Mouse (Mus musculus) embryonic facial prominence, embryonic 11.5 days (tissue): ENCODE data around the gene Osbp2. TPM values are rescaled to one million over a fixed set of nuclear protein-coding genes. Genes with fewer than 3 reads are reported as not detected.

Experiments
- ATAC-seq: fragments of 200-750 bp; cut with Nextera tagmentation; replicated peaks from 2 replicates; pipeline ENCODE4 v1.8.0; 2017; ENCODE audit warnings: low read depth; ENCODE audit not compliant: insufficient number of reproducible peaks, low FRiP score, low TSS enrichment
- DNase-seq: peaks from one replicate; pipeline ENCODE4 v3.0.0-alpha.2; 2015; ENCODE audit warnings: low spot score
- H3K27ac ChIP-seq: fragments of 300-500 bp; sonication (generic); replicated peaks from 2 replicates; pipeline ENCODE4 v1.5.1; 2014; ENCODE audit warnings: mild to moderate bottlenecking, low read depth, low read length, control low read depth
- H3K27me3 ChIP-seq: fragments of 300-500 bp; sonication (generic); 2 replicates; pipeline ENCODE4 v1.6.1; 2014; ENCODE audit warnings: mild to moderate bottlenecking, low read length, moderate library complexity, mixed read lengths; ENCODE audit not compliant: control insufficient read depth, insufficient read depth
- H3K36me3 ChIP-seq: fragments of 300-500 bp; sonication (generic); replicated peaks from 2 replicates; pipeline ENCODE4 v1.6.1; 2014; ENCODE audit warnings: low read depth, mild to moderate bottlenecking, low read length, moderate library complexity, mixed read lengths; ENCODE audit not compliant: control insufficient read depth, insufficient read depth
- H3K4me1 ChIP-seq: fragments of 300-500 bp; sonication (generic); 2 replicates; pipeline ENCODE4 v1.6.1; 2014; ENCODE audit warnings: low read length, mixed read lengths; ENCODE audit not compliant: control insufficient read depth, insufficient read depth
- H3K4me2 ChIP-seq: fragments of 300-500 bp; sonication (generic); 2 replicates; pipeline ENCODE4 v1.6.1; 2014; ENCODE audit warnings: low read depth, mild to moderate bottlenecking, control low read depth, low read length, moderate library complexity
- H3K4me3 ChIP-seq: fragments of 300-500 bp; sonication (generic); 2 replicates; pipeline ENCODE4 v1.5.1; 2014; ENCODE audit warnings: low read depth, low read length, control low read depth
- H3K9ac ChIP-seq: fragments of 300-500 bp; sonication (generic); replicated peaks from 2 replicates; pipeline ENCODE4 v1.6.1; 2014; ENCODE audit warnings: mild to moderate bottlenecking, control low read depth, low read length
- H3K9me3 ChIP-seq: fragments of 300-500 bp; sonication (generic); replicated peaks from 2 replicates; pipeline ENCODE4 v1.6.1; 2016; ENCODE audit warnings: mild to moderate bottlenecking, low read length, inconsistent platforms, mixed read lengths; ENCODE audit not compliant: control insufficient read depth
- WGBS: fragments of 180-500 bp; shearing (Covaris S2); extraction: QIAGEN DNeasy Blood & Tissue Kit; methylation state at CpG from one replicate; pipeline ENCODE4 v1.1.7; 2014; 5-methylcytosine and 5-hydroxymethylcytosine counted together
- polyA plus RNA-seq: library from polyadenylated mRNA; unstranded; fragments of >200 nt; fragmentation: Nextera tagmentation; extraction: Ambion mirVana; gene quantifications from 2 replicates; pipeline ENCODE4 v1.2.1, GENCODE M21; 2014

Osbp2 gene
- polyA plus RNA-seq, 1 experiment from 2014 or later, result 0.55 TPM

DNA sequence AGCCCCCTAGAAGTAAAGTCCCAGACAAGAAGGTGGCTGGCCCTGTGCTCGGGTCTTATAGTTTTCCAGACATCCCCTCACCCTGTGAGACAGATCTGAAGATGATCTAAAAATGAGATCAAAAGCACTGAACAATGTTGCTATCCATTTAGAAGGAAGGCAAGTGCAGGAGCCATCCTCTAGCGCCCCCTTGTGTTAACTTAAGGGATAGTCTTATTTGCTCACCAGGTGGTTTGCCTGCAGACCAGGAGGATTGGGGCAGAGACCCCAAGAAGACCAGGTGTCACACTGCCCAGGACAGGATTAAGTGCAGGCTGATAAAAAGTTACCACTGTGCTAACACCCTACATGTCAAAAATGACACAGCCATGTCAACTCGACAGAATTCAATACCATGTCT is 58.3 kb downstream of the Osbp2 start:
- Histone ChIP-seq H3K4me1 (no peaks in the 10 kb centered on the region), H3K4me3 (no peak overlapping the region), H3K4me2 (no peak overlapping the region), H3K27ac (no peak overlapping the region), H3K36me3 (no peaks in the 10 kb centered on the region), H3K9me3 (no peaks in the 10 kb centered on the region), H3K9ac (no peak overlapping the region), H3K27me3 (no peaks in the 10 kb centered on the region)
- no peak for ATAC-seq
- 29% methylated on average over 3 of the region's 3 CpGs for WGBS
- peak; percentile 60 for DNase-seq

DNA sequence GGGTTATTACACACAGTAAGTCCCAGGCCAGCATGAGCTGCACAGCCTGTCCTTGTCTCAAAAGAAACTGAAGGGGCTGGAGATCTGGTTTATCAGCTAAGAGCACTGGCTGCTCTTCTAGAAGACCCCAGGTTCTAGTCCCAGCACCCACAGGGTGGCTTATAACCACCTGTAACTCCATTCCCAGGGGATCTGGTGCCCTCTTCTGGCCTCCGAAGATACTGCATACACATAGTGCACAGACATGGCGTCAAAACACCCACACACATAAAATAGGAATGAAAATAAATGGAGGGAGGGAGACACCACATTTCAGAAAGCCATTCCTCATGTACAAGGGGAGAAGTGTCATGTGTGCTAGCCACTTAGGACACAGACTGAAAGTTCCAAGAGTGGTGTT is 59.1 kb downstream of the Osbp2 start:
- H3K9me3 ChIP-seq, result no peaks in the 10 kb centered on the region
- no peak overlapping the region for H3K27ac ChIP-seq
- no peak for ATAC-seq
- H3K4me3 ChIP-seq, result no peak overlapping the region
- H3K4me1 ChIP-seq, result no peaks in the 10 kb centered on the region
- H3K9ac ChIP-seq, result no peak overlapping the region
- no peaks in the 10 kb centered on the region for H3K27me3 ChIP-seq
- no peak for DNase-seq
- WGBS, result 86% methylated on average over 2 of the region's 2 CpGs
- H3K36me3 ChIP-seq, result no peaks in the 10 kb centered on the region
- H3K4me2 ChIP-seq, result no peak overlapping the region

DNA sequence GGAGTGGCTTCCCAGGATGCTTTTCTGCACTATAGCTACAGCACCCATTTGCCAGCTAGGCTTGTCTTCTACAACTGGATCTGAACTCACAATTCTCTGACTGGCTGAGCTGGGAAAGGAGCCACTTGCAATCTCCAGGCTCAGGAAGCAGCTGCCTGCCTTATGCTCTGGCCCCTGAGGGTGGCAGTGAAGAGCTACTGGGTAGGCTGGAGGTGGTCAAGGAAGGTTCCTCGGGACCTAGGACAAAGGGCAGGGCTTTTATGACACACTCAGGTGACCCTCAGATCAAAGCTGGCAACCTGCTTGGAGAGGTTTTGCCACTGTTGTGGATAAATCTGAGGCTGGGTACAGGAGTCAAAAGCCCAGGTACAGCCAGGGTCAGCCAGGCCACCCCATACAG is 61.6 kb downstream of the Osbp2 start:
- Histone ChIP-seq H3K4me3 (no peak overlapping the region), H3K4me2 (no peak overlapping the region), H3K27ac (no peak overlapping the region), H3K36me3 (no peaks in the 10 kb centered on the region), H3K4me1 (no peaks in the 10 kb centered on the region), H3K27me3 (no peaks in the 10 kb centered on the region), H3K9me3 (no peaks in the 10 kb centered on the region), H3K9ac (no peak overlapping the region)
- ATAC-seq, result no peak
- DNase-seq, result no peak
- 37% methylated on average over 1 of the region's 1 CpGs for WGBS

DNA sequence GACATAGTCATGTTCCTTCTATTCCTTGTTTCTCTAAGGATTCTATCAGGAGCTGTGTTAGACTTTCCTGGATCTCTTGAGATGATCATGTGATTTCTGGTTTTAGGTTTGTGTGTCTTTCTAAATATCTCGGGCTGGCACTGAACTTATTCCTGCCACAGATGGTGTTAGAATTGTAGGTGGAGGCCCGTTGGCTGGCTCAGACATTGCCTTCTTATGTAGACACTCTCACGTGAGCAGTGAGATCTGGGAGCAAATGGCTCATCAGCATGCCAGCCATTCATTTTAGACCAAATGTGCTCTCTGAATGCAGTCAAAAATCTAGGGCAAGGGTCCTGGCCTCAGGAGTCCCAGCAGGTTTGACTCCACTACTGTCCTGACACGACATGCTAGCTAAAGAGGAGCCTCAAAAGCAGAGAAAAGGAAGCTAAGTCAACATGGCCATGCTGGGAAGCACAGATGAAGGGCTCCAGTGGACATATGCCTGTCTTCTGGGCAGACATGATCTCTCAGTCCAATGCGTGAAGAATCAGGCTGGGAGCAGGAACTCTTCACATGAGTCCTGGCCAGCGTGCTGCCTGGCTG is 66.0 kb downstream of the Osbp2 start:
- H3K36me3 ChIP-seq, result no peaks in the 10 kb centered on the region
- H3K9me3 ChIP-seq, result no peaks in the 10 kb centered on the region
- no peak overlapping the region for H3K9ac ChIP-seq
- ATAC-seq, result no peak
- no peaks in the 10 kb centered on the region for H3K27me3 ChIP-seq
- H3K27ac ChIP-seq, result no peak overlapping the region
- WGBS, result 92% methylated on average over 6 of the region's 6 CpGs
- no peak overlapping the region for H3K4me3 ChIP-seq
- no peak for DNase-seq
- no peak overlapping the region for H3K4me2 ChIP-seq
- no peaks in the 10 kb centered on the region for H3K4me1 ChIP-seq

DNA sequence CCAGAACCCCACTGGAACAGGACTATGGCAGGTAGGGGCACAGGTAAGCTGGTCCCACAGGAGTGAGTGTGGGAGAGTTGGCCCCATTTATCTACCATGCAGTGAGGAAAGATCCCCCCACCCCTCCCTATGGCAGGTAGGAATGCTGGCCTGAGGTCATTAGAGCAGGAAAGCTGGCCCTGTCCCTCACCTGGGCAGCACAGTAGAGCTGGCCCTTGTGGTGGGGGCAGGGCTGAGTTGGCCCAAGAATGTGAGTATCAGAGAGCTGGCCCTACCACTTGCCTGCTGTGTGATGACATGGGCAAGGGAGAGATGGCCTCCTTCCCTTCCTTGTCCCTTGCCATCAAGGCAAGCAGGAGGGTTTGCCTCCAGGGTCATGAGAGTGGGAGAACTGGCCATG is 73.0 kb downstream of the Osbp2 start:
- no peak overlapping the region for H3K4me3 ChIP-seq
- H3K4me1 ChIP-seq, result no peaks in the 10 kb centered on the region
- no peaks in the 10 kb centered on the region for H3K9me3 ChIP-seq
- H3K9ac ChIP-seq, result no peak overlapping the region
- ATAC-seq (no peak), DNase-seq (no peak)
- H3K4me2 ChIP-seq, result no peak overlapping the region
- H3K27ac ChIP-seq, result no peak overlapping the region
- H3K27me3 ChIP-seq, result no peaks in the 10 kb centered on the region
- no peaks in the 10 kb centered on the region for H3K36me3 ChIP-seq

DNA sequence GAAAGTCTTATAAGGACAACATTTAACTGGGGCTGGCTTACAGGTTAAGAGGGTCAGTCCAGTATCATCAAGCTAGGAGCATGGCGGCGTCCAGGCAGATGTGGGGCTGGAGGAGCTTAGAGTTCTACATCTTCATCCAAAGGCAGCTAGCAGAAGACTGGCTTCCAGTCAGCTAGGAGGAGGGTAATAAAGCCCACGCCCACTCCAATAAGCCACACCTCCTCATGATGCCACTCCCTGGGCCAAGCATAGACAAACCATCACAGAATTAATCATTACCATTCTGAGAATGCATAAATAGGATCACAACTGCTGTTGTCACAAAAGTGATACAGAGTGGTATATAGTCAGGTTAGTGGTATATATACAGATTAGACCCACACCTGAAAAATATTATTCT is 73.8 kb downstream of the Osbp2 start:
- Histone ChIP-seq H3K36me3 (no peaks in the 10 kb centered on the region), H3K4me1 (no peaks in the 10 kb centered on the region), H3K9me3 (no peaks in the 10 kb centered on the region), H3K27ac (no peak overlapping the region), H3K4me2 (no peak overlapping the region), H3K4me3 (no peak overlapping the region), H3K9ac (no peak overlapping the region), H3K27me3 (no peaks in the 10 kb centered on the region)
- ATAC-seq, result no peak
- no peak for DNase-seq
- WGBS, result 76% methylated on average over 3 of the region's 3 CpGs

DNA sequence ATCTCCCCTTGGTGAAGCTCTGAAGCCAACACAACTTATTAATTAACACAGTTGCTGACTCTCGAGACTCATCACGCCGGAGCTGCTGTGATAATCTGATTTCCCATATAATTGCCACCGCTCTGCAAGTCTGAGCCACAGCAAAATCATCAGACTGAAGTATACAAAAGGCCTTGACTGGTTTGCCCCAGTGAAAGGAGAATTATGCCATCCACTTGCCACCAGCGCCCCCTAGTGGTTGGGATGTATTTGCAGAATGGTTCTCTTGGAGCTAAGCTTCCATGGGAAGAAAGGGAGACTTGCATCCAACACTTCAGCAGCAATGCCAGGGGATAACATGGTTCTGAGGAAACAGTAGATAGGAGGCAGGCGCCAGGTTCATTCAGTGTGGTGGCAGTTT is 77.1 kb downstream of the Osbp2 start:
- Histone ChIP-seq H3K4me2 (no peak overlapping the region), H3K4me3 (no peak overlapping the region), H3K27ac (no peak overlapping the region), H3K4me1 (no peaks in the 10 kb centered on the region), H3K27me3 (no peaks in the 10 kb centered on the region), H3K9ac (no peak overlapping the region), H3K36me3 (no peaks in the 10 kb centered on the region), H3K9me3 (no peaks in the 10 kb centered on the region)
- ATAC-seq (no peak), DNase-seq (peak; percentile 93)
- WGBS, result 32% methylated on average over 6 of the region's 6 CpGs

DNA sequence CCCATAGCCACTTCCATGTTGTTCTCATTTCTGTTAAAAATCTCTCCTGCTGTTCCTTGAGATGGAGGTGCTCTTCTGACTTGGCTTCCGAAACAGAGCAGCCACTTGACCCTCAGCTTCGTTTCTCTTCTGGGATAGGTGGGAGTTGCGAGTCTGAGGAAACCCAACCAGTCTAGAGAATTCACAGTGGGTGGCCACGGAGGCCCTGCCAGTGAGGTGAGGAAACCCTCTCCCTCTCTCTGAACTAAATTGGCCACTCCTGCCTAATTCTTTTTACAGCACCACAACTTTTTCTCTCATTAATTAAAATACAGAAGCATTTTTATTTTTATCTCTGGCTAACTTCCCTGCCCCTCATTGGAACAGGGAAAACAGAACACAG is 88.4 kb downstream of the Osbp2 start:
- no peak overlapping the region for H3K27ac ChIP-seq
- peaks cover 3% of the 10 kb centered on the region; the same call in 1 of the 2 replicates for H3K4me1 ChIP-seq
- H3K4me2 ChIP-seq, result no peak overlapping the region
- H3K9me3 ChIP-seq, result no peaks in the 10 kb centered on the region
- H3K9ac ChIP-seq, result no peak overlapping the region
- H3K36me3 ChIP-seq, result no peaks in the 10 kb centered on the region
- H3K27me3 ChIP-seq, result peaks cover 29% of the 10 kb centered on the region
- no peak overlapping the region for H3K4me3 ChIP-seq
- no peak for ATAC-seq
- DNase-seq, result no peak
- WGBS, result 35% methylated on average over 4 of the region's 4 CpGs
